Mouse (Mus musculus): ENCODE results near the gene Art1.

DNA sequence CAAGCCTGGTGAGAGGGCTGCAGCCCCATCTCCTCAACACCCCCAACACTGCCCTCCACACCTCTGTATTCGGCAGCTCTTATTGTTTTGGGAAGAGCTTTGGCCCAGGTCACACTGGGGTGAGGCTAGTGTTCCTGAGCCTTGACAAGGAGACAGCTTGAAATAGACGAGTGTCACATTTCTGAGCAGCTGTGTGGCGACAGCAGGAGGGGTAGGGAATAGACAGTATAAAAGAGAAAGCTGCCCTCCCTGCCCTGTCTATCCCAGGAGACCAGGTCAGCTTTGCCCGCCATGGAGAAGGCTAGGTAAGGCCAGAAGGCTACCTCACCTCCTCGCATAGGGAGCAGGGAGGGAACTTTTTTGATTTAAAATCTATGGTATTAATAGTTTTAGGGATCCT is at the start of gene Art1:
- TF ChIP-seq CTCF (IDR thresholded peaks at IDR 0.05 in 2 of 3, conservative IDR thresholded peaks at IDR 0.05 in 1 of 3; ENCODE audit: control insufficient read depth in 1 of 3, insufficient read depth in 1 of 3, low read depth in 2 of 3, low read length in 3 of 3, poor library complexity in 1 of 3, severe bottlenecking in 1 of 3), result no peak
- TF ChIP-seq GATA1 (IDR thresholded peaks at IDR 0.05; ENCODE audit: low read depth, low read length), result no peak
- TF ChIP-seq SMC3 (IDR thresholded peaks at IDR 0.05; ENCODE audit: low read depth, low read length), result no peak
- TF ChIP-seq SIN3A (IDR thresholded peaks at IDR 0.05; ENCODE audit: low read length), result no peak
- TF ChIP-seq CHD2 (IDR thresholded peaks at IDR 0.05; ENCODE audit: low read length), result no peak
- no peak for TF ChIP-seq POLR2A (IDR thresholded peaks at IDR 0.05; ENCODE audit: control insufficient read depth in 1 of 2, insufficient read depth in 1 of 2, low read depth in 1 of 2, low read length in 2 of 2, poor library complexity in 1 of 2)
- no peak for TF ChIP-seq UBTF (IDR thresholded peaks at IDR 0.05; ENCODE audit: borderline replicate concordance, insufficient read depth, low read depth, low read length)
- no peak for TF ChIP-seq CHD1 (IDR thresholded peaks at IDR 0.05; ENCODE audit: low read depth, low read length)
- TF ChIP-seq EP300 (IDR thresholded peaks at IDR 0.05; ENCODE audit: low read depth in 1 of 2, low read length in 2 of 2), result no peak
- no peak for TF ChIP-seq USF1 (IDR thresholded peaks at IDR 0.05; ENCODE audit: low read depth, low read length)
- no peak for TF ChIP-seq TAL1 (IDR thresholded peaks at IDR 0.05; ENCODE audit: low read length)
- TF ChIP-seq NELFE (IDR thresholded peaks at IDR 0.05; ENCODE audit: low read depth, low read length), result no peak
- no peak for TF ChIP-seq RCOR1 (IDR thresholded peaks at IDR 0.05; ENCODE audit: low read depth, low read length)

Data from MEL (cell line).